Mouse (Mus musculus) gastrocnemius, postnatal 14 days (tissue): ENCODE measurements around the gene Cmtm2a. TPM values are rescaled to one million over a fixed set of nuclear protein-coding genes. Genes with fewer than 3 reads are reported as not detected.
"Not testable (repeated sequence)": the region's sequence is repeated elsewhere in the genome, so short reads cannot be mapped to it uniquely, and the experiment has no call there.

Experiments used
- DNase-seq: peaks from one replicate; pipeline ENCODE4 v3.0.0; 2021; ENCODE audit warnings: mixed read lengths
- intact Hi-C: fragments of 180-260 bp; cut with DNase I; formaldehyde crosslinking; loops from one replicate; pipeline ENCODE4 v1.15.1; 2025; ENCODE audit warnings: low total_unique reads
- total RNA-seq, 2 experiments: library from RNA; stranded (reverse); gene quantifications; 2 replicates each; pipeline ENCODE4 v1.2.3; 2021

The Cmtm2a gene
- total RNA-seq, 2 experiments from 2014 or later: not detected

DNA sequence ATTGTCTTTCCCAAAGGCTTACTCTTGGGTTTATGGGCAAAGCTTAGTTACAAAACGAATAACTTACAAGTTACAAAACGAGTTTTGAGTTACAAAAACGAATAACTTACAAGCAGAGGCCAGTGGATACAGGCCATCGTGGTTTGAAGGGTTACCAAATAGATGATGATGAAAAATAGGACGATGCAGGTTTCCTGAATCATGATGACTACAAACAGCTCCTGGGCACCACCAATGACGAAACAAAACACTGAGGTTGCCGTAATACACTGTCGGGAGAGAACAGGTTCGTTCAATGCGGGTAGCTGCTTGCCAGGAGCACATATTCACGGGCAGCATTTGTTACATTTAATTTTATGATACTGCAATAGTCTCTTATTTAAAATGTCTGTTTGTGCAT is 12.0 kb upstream of the Cmtm2a start:
- DNase-seq: no peak
- intact Hi-C loops: no loop called here

DNA sequence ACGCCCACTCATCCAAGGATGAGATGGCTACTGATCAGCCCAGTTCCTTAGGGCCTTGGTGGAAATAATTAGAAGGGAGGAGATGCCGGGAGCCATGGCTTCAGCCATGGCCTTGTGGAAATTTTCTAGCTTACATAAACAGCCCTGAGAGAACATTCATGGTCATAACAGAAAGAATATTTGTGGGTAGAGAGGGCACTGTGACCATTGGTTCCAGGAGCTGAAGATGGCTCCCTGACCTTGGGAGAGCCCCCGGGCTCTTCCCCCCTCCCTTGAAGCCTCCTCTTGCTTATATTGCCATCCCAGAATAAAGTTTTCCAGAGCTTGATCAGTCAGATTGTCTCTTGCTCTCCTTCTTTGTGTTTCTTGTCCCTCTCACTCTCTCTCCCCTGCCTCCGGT is 9.6 kb upstream of the Cmtm2a start:
- DNase-seq, intact Hi-C loops: not testable (repeated sequence)

DNA sequence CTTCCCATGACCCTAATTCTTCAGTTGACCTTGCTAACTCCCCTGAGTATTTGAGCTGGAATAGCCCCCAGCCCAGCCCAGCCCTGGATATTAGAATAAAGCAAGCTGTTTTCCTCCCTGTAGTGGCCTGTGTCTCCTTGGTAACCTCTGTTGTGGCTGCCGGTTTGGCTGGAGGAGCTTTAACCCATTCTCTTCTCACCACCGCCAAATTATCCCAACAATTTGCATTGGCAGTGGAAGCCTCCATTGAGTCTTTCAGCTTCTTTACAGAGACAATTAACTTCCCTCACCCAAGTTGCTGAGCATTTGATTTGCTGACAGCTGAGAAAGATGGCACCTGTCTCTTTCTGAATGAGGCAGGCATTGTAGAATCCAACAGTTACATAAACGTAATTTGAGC is 8.6 kb upstream of the Cmtm2a start:
- intact Hi-C loops: not testable (repeated sequence)
- DNase-seq: peak; percentile 7

DNA sequence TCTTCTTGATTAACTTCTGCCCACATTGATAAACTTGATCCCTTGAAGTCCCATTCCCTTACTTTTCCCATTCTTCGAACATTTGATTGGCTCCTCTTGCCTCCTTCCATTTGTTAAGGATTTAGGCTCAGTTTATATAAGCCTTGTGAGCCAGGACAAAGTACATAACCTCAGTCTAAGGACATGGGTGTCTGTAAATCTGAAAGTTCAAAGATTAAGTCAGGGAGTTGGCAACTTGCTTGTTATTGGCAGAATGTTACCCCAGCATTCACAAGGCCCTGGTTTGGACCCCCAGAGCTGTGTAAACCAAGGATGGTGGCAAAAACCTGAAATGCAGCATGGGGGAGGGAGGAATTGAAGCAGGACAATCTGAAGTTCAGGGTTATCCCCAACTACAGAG is 1.4 kb upstream of the Cmtm2a start:
- no peak for DNase-seq
- intact Hi-C loops: loop anchor here (5.0 kb wide), 1 partner anchor 38 kb away; no protein-coding TSS in a partner anchor

DNA sequence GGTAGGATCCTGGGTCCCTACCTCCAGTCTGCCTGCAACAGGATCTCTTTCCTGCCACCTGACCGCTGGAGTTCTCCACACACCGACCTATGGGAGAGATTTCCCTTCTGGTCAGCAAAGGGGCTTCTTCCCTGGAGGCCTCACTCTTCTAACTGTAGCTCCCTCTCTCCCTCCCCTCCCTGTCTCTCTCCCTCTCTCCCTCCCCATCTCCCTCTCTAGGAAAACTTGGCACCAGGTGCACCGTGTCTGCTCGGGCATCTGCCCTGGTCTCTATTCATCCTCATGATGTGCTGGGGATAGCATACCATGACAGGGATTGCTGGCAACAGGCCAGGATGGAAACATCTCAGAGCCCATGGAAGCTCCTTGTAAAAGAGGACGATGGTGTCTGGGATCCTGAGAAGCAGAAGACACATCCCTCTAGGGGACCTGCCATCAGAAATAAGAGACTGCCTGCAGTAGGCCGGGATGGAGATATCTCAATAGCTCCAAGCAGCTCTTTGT is 24.0 kb downstream of the Cmtm2a start:
- no peak for DNase-seq
- intact Hi-C loops: no loop called here

DNA sequence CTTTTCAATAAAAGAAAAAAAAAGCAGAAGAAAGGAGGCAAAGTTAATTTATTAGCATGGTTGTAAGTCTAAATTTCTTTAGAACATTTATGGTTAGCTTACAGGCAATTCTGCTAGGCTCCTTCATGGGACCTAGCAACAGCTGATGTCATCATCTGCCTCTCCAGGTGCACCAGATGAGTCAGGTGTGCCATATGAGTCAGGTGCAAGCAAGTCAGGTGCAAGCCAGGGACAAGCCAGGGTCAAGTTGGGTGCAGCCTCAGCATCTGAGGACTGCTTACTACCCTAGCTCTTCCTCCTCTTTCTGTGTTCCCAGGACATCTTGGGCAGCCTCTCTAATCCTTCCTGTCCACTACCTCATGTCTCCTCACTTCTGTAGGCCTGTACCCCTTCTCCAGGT is 24.6 kb downstream of the Cmtm2a start:
- intact Hi-C loops: no loop called here
- DNase-seq: no peak

DNA sequence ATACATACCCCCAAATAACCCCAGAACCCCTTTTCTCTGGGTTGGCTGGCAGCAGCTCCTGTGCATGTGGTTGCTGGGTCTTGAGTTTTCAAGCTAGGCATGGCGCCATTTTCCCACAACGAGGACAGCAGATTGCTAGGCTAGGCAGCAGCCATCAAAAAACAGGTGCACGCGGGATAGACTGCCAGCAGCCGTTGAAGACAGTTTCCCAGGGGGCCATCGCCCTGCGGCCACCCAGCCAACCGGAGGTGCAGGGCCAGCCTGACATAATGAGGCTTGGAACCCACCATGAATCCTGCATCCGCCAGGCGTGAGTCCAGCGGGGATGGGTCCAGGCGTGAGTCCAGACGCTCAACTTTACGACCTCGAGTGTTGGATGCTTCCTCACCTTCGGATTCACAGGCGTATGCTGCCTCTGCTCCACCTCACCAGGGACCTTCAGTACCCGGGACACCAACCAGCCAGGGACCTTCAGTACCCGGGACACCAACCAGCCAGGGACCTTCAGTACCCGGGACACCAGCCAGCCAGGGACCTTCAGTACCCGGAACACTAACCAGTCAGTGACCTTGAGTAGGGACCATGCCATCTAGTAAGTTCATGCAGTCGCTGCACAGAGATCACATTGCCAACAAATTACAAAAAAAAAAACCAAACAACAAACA is 28.6 kb downstream of the Cmtm2a start:
- DNase-seq, intact Hi-C loops: not testable (repeated sequence)

DNA sequence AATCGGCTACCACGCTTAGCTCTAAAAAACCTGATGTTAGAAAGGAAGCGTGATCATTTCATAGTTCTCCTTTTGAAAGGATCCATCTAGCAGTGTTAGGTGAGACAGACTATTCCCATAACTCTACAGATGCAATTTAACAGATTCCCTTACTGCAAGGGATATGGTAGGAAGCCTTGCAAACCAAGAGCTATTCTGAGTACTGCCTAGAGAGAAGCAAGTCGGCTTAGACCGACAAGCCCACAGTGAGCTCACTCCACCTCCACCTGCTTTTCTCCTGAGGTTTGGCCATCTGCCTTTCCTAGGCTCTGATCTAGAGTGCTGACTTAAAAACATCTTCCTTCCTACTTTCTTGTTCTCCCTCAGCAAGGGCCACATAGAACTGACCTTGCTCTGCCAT is 31.2 kb downstream of the Cmtm2a start:
- DNase-seq, intact Hi-C loops: not testable (repeated sequence)

DNA sequence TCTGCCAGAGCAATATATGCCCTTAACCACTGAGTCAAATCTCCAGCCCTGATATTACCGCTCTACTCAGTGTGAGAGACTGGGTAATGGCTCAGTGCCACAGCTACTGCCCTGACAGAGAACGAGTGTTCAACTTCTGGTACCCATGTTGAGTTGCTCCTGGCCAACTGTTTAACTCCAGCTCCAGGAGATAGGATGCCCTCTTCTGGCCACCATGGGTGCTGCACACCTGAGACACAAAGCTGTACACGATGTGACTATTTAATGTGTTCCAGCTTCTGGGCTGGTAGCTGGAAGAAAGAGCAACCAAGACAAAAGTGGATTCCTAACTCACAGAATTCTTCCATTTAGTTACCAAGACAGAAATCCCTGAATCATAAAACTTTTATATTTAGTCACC is 40.0 kb downstream of the Cmtm2a start:
- intact Hi-C loops: loop anchor here (5.0 kb wide), 1 partner anchor 89 kb away; no protein-coding TSS in a partner anchor
- no peak for DNase-seq

DNA sequence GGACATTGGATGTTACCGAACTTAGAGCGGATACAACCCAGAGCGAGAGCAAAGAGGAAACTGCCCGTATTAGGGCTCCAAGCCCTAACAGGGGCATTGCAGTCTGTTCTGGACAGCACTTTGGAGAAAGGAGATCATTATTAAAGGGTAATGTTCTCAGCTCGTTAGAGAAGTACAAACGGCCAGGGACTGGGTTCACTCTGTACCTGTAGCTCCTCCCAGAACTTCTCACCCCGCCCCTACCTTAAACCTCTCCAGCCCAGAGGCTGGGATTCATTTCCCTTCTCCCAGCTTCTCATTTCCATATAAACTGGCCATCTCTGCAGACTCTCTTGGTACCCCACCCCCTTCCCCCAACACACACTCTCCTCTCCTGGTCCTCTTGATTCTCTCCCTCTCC is 41.5 kb downstream of the Cmtm2a start:
- DNase-seq: no peak
- intact Hi-C loops: loop anchor here (5.0 kb wide), 1 partner anchor 91 kb away; no protein-coding TSS in a partner anchor

DNA sequence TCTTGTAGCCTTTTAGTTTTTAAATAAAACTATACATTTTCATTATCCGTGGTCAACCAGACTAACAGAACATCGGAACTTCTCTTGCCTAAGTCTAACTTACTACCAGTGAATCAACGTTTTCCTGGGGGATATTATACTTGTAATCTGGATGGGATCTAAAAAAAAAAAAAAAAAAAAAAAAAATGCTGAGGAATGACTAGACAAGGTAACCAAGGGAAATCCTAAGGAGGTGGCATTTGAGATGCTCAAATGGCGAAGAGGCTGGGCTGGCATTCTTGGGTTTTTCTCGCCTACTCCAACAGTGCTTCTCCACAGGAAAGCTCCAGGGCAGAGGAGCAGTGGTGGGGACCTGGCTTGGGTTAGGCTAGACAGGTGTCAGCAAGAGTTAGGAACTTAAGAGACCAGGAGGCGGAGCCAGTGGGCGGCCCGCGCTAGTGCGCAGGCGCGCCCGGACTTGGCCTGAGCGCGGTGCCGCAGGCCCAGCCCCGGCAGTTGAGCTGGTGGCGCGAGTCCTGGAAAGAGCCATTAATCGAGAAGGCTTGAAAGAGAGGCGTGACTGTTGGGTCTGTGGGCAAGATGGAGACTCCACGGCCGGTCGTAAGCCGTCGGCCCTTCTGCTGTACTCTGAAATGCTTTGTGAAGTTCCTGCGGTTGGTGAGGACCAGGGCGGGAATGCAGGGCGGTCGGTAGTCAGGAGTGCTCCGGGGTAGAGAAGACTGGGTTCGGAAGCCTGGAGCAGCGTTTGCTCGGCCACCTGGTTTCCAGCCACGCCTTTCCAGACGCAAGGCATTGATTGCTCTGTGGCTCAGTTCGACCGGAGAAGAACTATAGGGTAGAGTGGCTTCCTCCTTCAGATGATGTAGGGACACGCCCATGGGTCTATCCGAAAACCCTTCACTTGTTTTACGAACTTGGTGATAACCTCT is 42.3 kb downstream of the Cmtm2a start, which contains the start of gene Cklf:
Cklf (plus strand) TSS at position 423 of the 929 bp plus-strand sequence.
- intact Hi-C loops: loop anchor here (5.0 kb wide), 1 partner anchor 92 kb away; no protein-coding TSS in a partner anchor
- DNase-seq: peak; percentile 85

DNA sequence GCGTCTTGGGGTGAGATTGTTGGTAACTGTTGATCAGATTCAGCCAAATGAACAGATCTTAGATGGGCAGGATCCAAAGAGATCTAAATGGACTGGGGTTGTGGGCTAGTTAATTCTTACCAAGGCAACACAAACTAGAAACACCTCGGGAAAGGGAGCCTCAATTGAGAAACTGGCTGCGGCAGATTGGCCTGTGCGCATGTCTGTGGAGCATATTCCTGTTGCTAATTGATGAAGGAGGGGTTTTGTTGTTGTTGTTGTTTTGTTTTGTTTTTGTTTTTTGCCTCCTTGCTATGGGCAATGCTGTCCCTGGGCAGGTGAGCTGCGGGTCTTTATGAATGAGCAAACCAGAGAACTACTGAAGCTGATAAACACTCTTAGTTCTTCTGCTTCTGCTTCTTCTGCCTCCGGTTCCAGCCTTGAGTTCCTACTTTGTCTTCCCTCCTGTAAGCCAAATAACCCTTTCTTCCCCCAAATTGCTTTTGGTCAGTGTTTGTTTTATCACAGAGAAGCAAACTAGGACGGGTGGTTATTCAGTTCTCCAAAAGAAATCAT is 43.5 kb downstream of the Cmtm2a start:
- DNase-seq: no peak
- intact Hi-C loops: no loop called here

DNA sequence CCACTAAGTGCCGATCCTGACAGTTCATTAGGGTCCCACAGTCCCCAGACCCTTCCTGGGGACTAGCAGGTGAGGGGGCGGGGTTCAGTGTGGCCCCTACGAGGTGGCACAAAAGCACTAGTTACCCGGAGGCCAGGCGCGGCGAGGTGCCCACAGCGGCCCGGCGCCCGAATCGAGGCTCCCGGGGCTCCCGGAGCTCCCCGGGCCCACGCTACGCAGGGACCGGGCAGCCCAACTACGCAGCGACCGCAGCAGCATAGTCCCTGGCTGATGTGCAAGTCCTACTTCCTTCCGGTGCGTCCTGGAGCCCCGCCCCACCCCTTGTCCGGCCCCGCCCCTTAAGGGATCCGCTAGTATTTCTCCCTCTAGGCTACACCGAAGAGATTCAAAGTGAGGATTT is 44.7 kb downstream of the Cmtm2a start, which contains the start of gene Tk2:
Tk2 (minus strand) TSS at position 283 of the 400 bp plus-strand sequence.
- intact Hi-C loops: no loop called here
- DNase-seq: peak; percentile 82

DNA sequence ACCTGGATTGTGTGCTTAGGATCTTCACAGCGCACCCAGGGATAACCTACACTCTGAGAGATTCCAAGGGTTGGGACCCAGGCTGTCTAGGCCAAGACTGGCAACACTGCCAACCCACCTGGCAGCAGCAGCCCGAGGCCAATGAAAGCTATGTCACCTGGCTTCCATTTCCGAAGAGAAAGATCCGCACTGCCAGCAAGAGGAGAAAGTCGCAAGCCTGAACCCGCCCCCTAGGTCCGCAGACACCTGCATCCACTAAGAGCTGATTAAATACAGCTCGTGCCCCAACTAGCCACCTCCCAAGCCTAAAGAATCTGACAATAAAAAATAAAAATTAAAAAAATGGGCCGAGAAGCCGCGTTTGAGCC is 45.1 kb downstream of the Cmtm2a start:
- DNase-seq: no peak
- intact Hi-C loops: no loop called here

DNA sequence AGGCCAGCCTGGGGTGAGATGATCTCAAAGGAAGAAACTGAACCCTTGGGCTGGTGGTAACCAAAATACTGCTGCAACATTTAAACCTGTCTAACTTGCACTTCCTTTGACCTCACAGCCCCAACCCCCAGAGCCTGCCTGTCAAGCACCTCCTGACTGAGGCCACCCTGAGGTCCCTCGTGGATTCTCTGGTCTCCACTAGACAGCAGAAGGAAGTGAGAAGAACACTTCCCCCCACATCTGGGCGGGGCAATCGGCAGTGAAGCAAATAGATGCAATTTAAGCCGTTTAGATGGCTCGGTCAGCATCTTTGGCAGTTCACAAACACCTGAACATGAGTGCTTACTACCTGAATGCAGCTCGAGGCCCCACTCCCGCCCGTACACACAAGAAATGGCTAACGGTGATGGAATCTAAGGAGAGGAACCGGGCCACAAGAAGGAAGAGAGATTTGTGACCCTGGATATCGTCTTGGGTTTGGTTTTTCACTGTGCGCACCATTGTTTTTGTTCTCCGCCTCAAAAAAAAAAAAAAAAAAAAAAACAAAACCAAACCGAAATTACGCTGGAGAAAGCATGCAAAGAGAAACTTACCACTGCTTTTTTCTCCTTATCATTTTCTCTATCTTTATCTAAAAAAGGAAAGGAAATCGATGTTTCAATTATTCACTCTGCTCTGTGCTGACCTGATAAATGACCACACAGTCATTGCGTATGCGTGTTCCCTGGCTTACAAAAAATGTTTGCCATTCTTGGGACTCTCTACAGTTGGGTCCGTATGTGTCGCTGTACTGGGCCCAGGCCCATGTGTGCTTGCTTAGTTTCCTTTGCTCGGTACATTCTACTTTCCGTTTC is 45.7 kb downstream of the Cmtm2a start:
- peak; percentile 30 for DNase-seq
- intact Hi-C loops: no loop called here

DNA sequence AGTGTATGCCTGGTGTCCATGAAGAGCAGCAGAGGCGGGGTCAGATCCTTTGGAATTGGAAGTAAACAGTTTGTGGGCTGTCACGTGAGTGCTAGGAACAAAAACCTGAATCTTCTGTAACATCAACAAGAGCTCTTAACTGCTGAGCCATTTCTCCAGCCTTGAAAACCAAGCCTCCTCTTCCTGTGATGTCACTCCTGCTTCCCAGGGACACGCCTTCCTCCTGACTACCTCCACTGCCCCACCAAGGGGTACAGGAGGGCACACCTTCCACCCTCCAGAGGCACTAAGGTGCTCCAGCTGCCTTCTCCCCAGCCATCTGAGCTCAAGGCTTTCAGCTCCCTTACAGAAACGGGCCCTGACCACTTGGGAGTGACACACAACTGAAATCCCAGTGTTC is 46.4 kb downstream of the Cmtm2a start:
- intact Hi-C loops: no loop called here
- DNase-seq: no peak

DNA sequence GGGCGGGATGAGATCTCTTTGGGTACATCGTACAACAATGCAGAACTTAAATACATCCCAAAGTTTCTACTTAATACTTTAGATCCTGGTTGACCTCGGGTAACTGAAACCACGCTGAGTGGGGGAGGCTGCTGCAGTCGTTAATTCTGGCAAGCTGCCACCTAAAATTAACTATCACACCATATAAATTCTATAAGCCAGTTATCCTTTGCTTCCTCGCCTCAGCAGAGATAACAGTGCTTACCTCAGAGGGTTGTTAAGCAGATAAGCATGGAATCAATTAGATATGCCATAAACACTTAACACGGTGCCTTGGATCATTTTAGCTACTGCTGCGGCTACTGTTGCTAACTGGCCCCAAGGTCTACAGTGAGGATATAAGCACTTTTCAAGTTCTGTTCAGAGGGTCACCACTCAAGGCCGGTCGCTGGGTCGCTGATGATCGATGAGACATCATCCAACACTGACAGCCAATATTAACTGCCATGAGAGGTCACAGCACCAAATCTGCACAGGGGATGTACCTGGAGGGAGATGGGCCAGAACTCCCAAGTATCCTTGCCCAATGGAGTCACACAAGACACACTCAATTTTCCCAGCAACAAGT is 50.8 kb downstream of the Cmtm2a start:
- DNase-seq: no peak
- intact Hi-C loops: no loop called here

DNA sequence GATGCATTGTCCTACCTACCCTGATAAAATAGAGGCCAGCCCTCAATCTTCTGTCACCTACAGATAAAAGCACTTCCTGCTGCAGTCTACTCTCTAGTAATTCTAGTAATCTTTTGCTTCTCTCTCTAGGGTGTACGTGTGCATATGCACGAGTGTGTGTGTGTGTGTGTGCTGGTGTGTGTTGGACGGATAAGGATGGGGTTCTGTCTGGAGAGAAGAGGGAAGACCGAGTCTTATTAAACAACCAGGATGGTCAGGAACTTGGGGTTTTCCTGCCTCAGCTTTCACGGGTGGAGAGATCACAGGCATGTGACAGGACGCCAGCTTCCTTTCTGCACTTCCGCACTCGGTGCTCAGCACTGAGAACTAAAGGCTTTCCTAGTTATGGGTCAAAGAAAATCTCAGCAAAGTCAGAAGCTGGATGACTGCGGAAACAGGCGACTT is 53.5 kb downstream of the Cmtm2a start:
- DNase-seq: no peak
- intact Hi-C loops: no loop called here

DNA sequence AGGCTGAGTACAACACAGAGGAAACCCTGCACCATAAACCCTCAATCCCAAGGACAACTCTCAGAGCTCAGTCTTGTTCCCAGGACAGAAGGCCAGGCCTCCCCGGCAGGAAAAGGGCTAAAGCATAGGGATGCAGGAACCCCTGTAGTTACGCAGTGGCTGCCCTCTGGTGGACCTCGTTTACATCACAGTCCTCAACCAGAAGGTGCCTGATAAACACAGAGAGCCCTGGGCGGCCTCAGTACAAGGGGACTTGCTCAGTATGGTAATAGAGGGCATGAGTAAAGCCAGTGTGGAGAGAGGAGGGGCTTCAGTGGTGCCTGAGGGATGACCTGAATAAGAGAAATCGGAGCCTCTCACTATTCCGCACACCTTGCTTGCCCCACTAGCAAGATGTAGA is 58.4 kb downstream of the Cmtm2a start:
- DNase-seq: no peak
- intact Hi-C loops: no loop called here
